Mouse (Mus musculus): ENCODE measurements around the gene Nfkbie.

The Nfkbie gene

GRCm38 (mm10) chr17:45559732-45560525 lies 4.4 kb downstream of the Nfkbie start:
- no peak for DNase-seq (ENCODE audit: low spot score in 2 of 2)

GRCm38 (mm10) chr17:45563216-45563615 lies 7.7 kb downstream of the Nfkbie start:
- no peak for DNase-seq (ENCODE audit: low spot score in 2 of 2)

GRCm38 (mm10) chr17:45563655-45564530 lies 8.4 kb downstream of the Nfkbie start, which contains the start of gene Slc35b2:
TSS of gene Slc35b2 (plus strand) at chr17:45563874.
- peak; percentile 75 to 84 for DNase-seq (ENCODE audit: low spot score in 2 of 2)

GRCm38 (mm10) chr17:45564531-45565084 lies 9.1 kb downstream of the Nfkbie start:
- no peak for DNase-seq (ENCODE audit: low spot score in 2 of 2)

- no peak for DNase-seq (ENCODE audit: low spot score in 2 of 2)
Observed at GRCm38 (mm10) chr17:45565103-45565502, 9.6 kb downstream of the Nfkbie start.

GRCm38 (mm10) chr17:45566031-45566359 lies 10.5 kb downstream of the Nfkbie start:
- no peak for DNase-seq (ENCODE audit: low spot score in 2 of 2)

GRCm38 (mm10) chr17:45566360-45567161 lies 11.1 kb downstream of the Nfkbie start:
- DNase-seq (ENCODE audit: low spot score in 2 of 2): no peak

- no peak for DNase-seq (ENCODE audit: low spot score in 2 of 2)
Observed at GRCm38 (mm10) chr17:45567162-45567601, 11.7 kb downstream of the Nfkbie start.

GRCm38 (mm10) chr17:45568990-45569389 lies 13.5 kb downstream of the Nfkbie start:
- DNase-seq (ENCODE audit: low spot score in 2 of 2): no peak

GRCm38 (mm10) chr17:45569999-45570398 lies 14.5 kb downstream of the Nfkbie start:
- no peak for DNase-seq (ENCODE audit: low spot score in 2 of 2)

GRCm38 (mm10) chr17:45572103-45573086 lies 16.9 kb downstream of the Nfkbie start:
- DNase-seq (ENCODE audit: low spot score in 2 of 2): peak; percentile 41 to 59

- peak; percentile 96 to 98 for DNase-seq (ENCODE audit: low spot score in 2 of 2)
Observed at GRCm38 (mm10) chr17:45573087-45573779, 17.7 kb downstream of the Nfkbie start, which contains the start of gene Hsp90ab1. TSS of gene Hsp90ab1 (minus strand) at chr17:45573271.

GRCm38 (mm10) chr17:45573780-45574123 lies 18.2 kb downstream of the Nfkbie start:
- peak; percentile 88 for DNase-seq (ENCODE audit: low spot score in 2 of 2)

- DNase-seq (ENCODE audit: low spot score in 2 of 2): peak; percentile 42 to 50
Observed at GRCm38 (mm10) chr17:45574129-45574761, 18.7 kb downstream of the Nfkbie start.

GRCm38 (mm10) chr17:45575123-45575897 lies 19.8 kb downstream of the Nfkbie start:
- DNase-seq (ENCODE audit: low spot score in 2 of 2): no peak

- no peak for DNase-seq (ENCODE audit: low spot score in 2 of 2)
Observed at GRCm38 (mm10) chr17:45578242-45578641, 22.7 kb downstream of the Nfkbie start.

- no peak for DNase-seq (ENCODE audit: low spot score in 2 of 2)
Observed at GRCm38 (mm10) chr17:45578843-45579242, 23.3 kb downstream of the Nfkbie start.

GRCm38 (mm10) chr17:45579554-45579953 lies 24.1 kb downstream of the Nfkbie start:
- no peak for DNase-seq (ENCODE audit: low spot score in 2 of 2)
